Mouse (Mus musculus) heart, embryonic 12.5 days (tissue): ENCODE data around the gene Gm21874. TPM values are rescaled to one million over a fixed set of nuclear protein-coding genes. Genes with fewer than 3 reads are reported as not detected.
"Not testable (repeated sequence)": the region's sequence is repeated elsewhere in the genome, so short reads cannot be mapped to it uniquely, and the experiment has no call there.

Source experiments
- ATAC-seq: fragments of 200-750 bp; cut with Nextera tagmentation; 2 replicates; pipeline ENCODE4 v1.8.0; 2017; ENCODE audit warnings: moderate TSS enrichment, moderate library complexity; ENCODE audit not compliant: insufficient number of reproducible peaks, low FRiP score
- H3K27ac ChIP-seq: fragments of 300-500 bp; sonication (generic); 2 replicates; pipeline ENCODE4 v1.5.1; 2016; ENCODE audit warnings: mild to moderate bottlenecking, moderate library complexity; ENCODE audit not compliant: poor library complexity, severe bottlenecking
- H3K27me3 ChIP-seq: fragments of 300-500 bp; sonication (generic); replicated peaks from 2 replicates; pipeline ENCODE4 v1.6.1; 2016; ENCODE audit warnings: mild to moderate bottlenecking, moderate library complexity
- H3K36me3 ChIP-seq: fragments of 300-500 bp; sonication (generic); 2 replicates; pipeline ENCODE4 v1.6.1; 2016; ENCODE audit warnings: mild to moderate bottlenecking, moderate library complexity
- H3K4me1 ChIP-seq: fragments of 300-500 bp; sonication (generic); replicated peaks from 2 replicates; pipeline ENCODE4 v1.6.1; 2016; ENCODE audit warnings: mild to moderate bottlenecking
- H3K4me2 ChIP-seq: fragments of 300-500 bp; sonication (generic); 2 replicates; pipeline ENCODE4 v1.6.1; 2016; ENCODE audit warnings: mild to moderate bottlenecking, moderate library complexity
- H3K4me3 ChIP-seq: fragments of 300-500 bp; sonication (generic); 2 replicates; pipeline ENCODE4 v1.5.1; 2016; ENCODE audit warnings: mild to moderate bottlenecking
- H3K9ac ChIP-seq: fragments of 300-500 bp; sonication (generic); 2 replicates; pipeline ENCODE4 v1.6.1; 2016; ENCODE audit warnings: mild to moderate bottlenecking, moderate library complexity
- H3K9me3 ChIP-seq: fragments of 300-500 bp; sonication (generic); replicated peaks from 2 replicates; pipeline ENCODE4 v1.6.1; 2016; ENCODE audit warnings: mild to moderate bottlenecking, moderate library complexity
- polyA plus RNA-seq: library from polyadenylated mRNA; unstranded; fragments of >200 nt; fragmentation: Nextera tagmentation; extraction: Ambion mirVana; gene quantifications from 2 replicates; pipeline ENCODE4 v1.2.1, GENCODE M21; 2016

The Gm21874 gene
- not detected in 2 replicates for polyA plus RNA-seq

DNA sequence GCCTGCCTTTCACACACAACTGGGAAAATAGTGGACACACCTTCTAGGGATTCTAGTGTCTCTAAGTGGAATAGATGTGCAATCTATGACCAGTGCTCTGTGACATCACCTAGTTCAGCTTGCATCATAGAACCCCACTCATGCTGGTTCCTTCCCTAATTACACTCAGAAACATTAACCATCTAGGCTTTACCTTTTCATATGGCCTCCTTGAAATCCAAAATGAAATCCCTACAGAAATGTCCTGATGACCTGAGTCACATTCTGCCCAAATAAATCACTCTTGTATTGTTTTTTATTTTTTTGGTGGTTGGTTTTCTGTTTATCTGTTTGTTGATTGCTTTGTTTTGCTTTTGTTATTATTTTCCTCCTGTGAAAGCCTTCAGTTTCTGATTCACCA lies at the start of gene Gm21874:
TSS of gene Gm21874 (minus strand) at position 101 of the 400 bp plus-strand sequence.
- not testable (repeated sequence) for ATAC-seq, H3K27me3 ChIP-seq, H3K4me2 ChIP-seq, H3K36me3 ChIP-seq, H3K9me3 ChIP-seq, H3K4me3 ChIP-seq, H3K9ac ChIP-seq, H3K27ac ChIP-seq, H3K4me1 ChIP-seq

Other genes starting within 250 kb of the Gm21874 start
- gene Gm21721, start 214.0 kb downstream of the Gm21874 start, polyA plus RNA-seq = not detected in 2 replicates
- gene Gm21812, start 69.0 kb downstream of the Gm21874 start, polyA plus RNA-seq = not detected in 2 replicates